Mouse (Mus musculus) Patski (cell line): Measurements from ENCODE around the gene Fam196b. TPM values are rescaled to one million over a fixed set of nuclear protein-coding genes. Genes with fewer than 3 reads are reported as not detected.

Source experiments
- ATAC-seq: fragments of 100-300 bp; one replicate; pipeline ENCODE4 v1.8.0; 2021
- CTCF ChIA-PET: fragments of 350-600 bp; sonication (Branson Sonifier 250); formaldehyde crosslinking; loops from one replicate; lab custom pipeline; 2022; ENCODE audit warnings: inconsistent platforms; lab: Charles Lee
- POLR2A ChIA-PET: fragments of 350-600 bp; sonication (Branson Sonifier 250); formaldehyde crosslinking; loops from one replicate; lab custom pipeline; 2022; ENCODE audit warnings: antibody characterized with exemption, inconsistent platforms; lab: Charles Lee
- DNase-seq: peaks from one replicate; pipeline ENCODE4 v3.0.0-alpha.2; 2011; ENCODE audit warnings: low read depth, low spot score
- H3K27me3 ChIP-seq: fragments of 371-371 bp; one replicate; pipeline ENCODE4 v1.5.1; 2021
- CTCF ChIP-seq: fragments of 100-300 bp; IDR thresholded peaks from one replicate; pipeline ENCODE4 v1.5.1; 2021
- in situ Hi-C: fragments of 300-500 bp; cut with MboI; formaldehyde crosslinking; loops from 3 replicates; pipeline ENCODE4 v1.11.1; 2018; ENCODE audit warnings: low pct_unique_long_range_greater_than_20kb, mixed read lengths
- polyA plus RNA-seq: library from polyadenylated mRNA; unstranded; gene quantifications from one replicate; pipeline ENCODE4 v1.2.3, GENCODE M21; 2021

Gene Fam196b
- polyA plus RNA-seq, 1 experiment from 2014 or later = not detected

- no peak for DNase-seq
- no peak for ATAC-seq
- CTCF ChIA-PET = no interaction called here
- in situ Hi-C loops = no loop called here
- POLR2A ChIA-PET = no interaction called here
- no peak for TF ChIP-seq CTCF
- H3K27me3 ChIP-seq = no peaks in the 10 kb centered on the region
These were observed 15.1 kb upstream of the Fam196b start for GRCm38 (mm10) chr11:34299550-34299949.

GRCm38 (mm10) chr11:34300064-34300463 is 14.6 kb upstream of the Fam196b start:
- no peak for ATAC-seq
- DNase-seq = no peak
- POLR2A ChIA-PET = no interaction called here
- no peak for TF ChIP-seq CTCF
- in situ Hi-C loops = no loop called here
- no peaks in the 10 kb centered on the region for H3K27me3 ChIP-seq
- CTCF ChIA-PET = no interaction called here

GRCm38 (mm10) chr11:34306231-34306630 is 8.4 kb upstream of the Fam196b start:
- no peak for ATAC-seq
- CTCF ChIA-PET = interaction anchor here (1.3 to 1.4 kb wide), 2 partner anchors 9 to 14 kb away, joined by 3 to 7 read pairs; partner anchors contain the start of gene Fam196b

GRCm38 (mm10) chr11:34308731-34309130 is 5.9 kb upstream of the Fam196b start:
- no peak for ATAC-seq
- in situ Hi-C loops = no loop called here
- POLR2A ChIA-PET = no interaction called here

More at GRCm38 (mm10) chr11:34306231-34306630, 8.4 kb upstream of the Fam196b start:
- no peak for DNase-seq
- POLR2A ChIA-PET = no interaction called here
- H3K27me3 ChIP-seq = peaks cover 6% of the 10 kb centered on the region
- TF ChIP-seq CTCF = no peak
- in situ Hi-C loops = no loop called here

GRCm38 (mm10) chr11:34309360-34309759 is 5.3 kb upstream of the Fam196b start:
- POLR2A ChIA-PET = no interaction called here
- no peak for TF ChIP-seq CTCF
- H3K27me3 ChIP-seq = peaks cover 12% of the 10 kb centered on the region
- ATAC-seq (no peak), DNase-seq (no peak)
- CTCF ChIA-PET = no interaction called here
- in situ Hi-C loops = no loop called here

More at GRCm38 (mm10) chr11:34308731-34309130, 5.9 kb upstream of the Fam196b start:
- DNase-seq = no peak
- peaks cover 12% of the 10 kb centered on the region for H3K27me3 ChIP-seq
- no peak for TF ChIP-seq CTCF
- CTCF ChIA-PET = no interaction called here

GRCm38 (mm10) chr11:34311717-34312116 is 2.9 kb upstream of the Fam196b start:
- DNase-seq (no peak), ATAC-seq (no peak)
- ChIA-PET POLR2A (no interaction called here), CTCF (no interaction called here)
- H3K27me3 ChIP-seq = peaks cover 18% of the 10 kb centered on the region
- no peak for TF ChIP-seq CTCF
- in situ Hi-C loops = no loop called here

- H3K27me3 ChIP-seq = peaks cover 18% of the 10 kb centered on the region
- DNase-seq (no peak), ATAC-seq (no peak)
- ChIA-PET CTCF (no interaction called here), POLR2A (no interaction called here)
- in situ Hi-C loops = no loop called here
- TF ChIP-seq CTCF = no peak
These were observed 2.4 kb upstream of the Fam196b start for GRCm38 (mm10) chr11:34312208-34312607.

GRCm38 (mm10) chr11:34315383-34315782 is 761 bp downstream of the Fam196b start:
- no peak for DNase-seq
- no peak for TF ChIP-seq CTCF
- ATAC-seq = no peak

GRCm38 (mm10) chr11:34316176-34316575 is 1.6 kb downstream of the Fam196b start:
- ATAC-seq (no peak), DNase-seq (no peak)
- H3K27me3 ChIP-seq = peaks cover 14% of the 10 kb centered on the region
- CTCF ChIA-PET = interaction anchor here (0.7 kb wide), 1 partner anchor 8 kb away, joined by 3 read pairs; no protein-coding TSS in a partner anchor
- POLR2A ChIA-PET = no interaction called here
- no peak for TF ChIP-seq CTCF
- in situ Hi-C loops = no loop called here

More at GRCm38 (mm10) chr11:34315383-34315782, 761 bp downstream of the Fam196b start:
- POLR2A ChIA-PET = interaction anchor here (0.7 kb wide), 1 partner anchor 9 kb away, joined by 6 read pairs; no protein-coding TSS in a partner anchor
- in situ Hi-C loops = no loop called here
- H3K27me3 ChIP-seq = peaks cover 15% of the 10 kb centered on the region
- CTCF ChIA-PET = interaction anchor here (0.6 to 1.4 kb wide), 3 partner anchors 9 to 598 kb away, joined by 3 to 7 read pairs (median 5); no protein-coding TSS in a partner anchor

GRCm38 (mm10) chr11:34317001-34317400 is 2.4 kb downstream of the Fam196b start:
- ATAC-seq = no peak
- DNase-seq = no peak
- ChIA-PET CTCF (no interaction called here), POLR2A (no interaction called here)
- H3K27me3 ChIP-seq = peaks cover 10% of the 10 kb centered on the region
- in situ Hi-C loops = no loop called here
- TF ChIP-seq CTCF = no peak

- in situ Hi-C loops = no loop called here
- CTCF ChIA-PET = interaction anchor here (0.8 kb wide), 1 partner anchor 1374 kb away, joined by 3 read pairs; no protein-coding TSS in a partner anchor
- POLR2A ChIA-PET = no interaction called here
These were observed 4.7 kb downstream of the Fam196b start for GRCm38 (mm10) chr11:34319282-34319681.

More at GRCm38 (mm10) chr11:34319282-34319681, 4.7 kb downstream of the Fam196b start:
- H3K27me3 ChIP-seq = peaks cover 8% of the 10 kb centered on the region
- DNase-seq (no peak), ATAC-seq (no peak)
- no peak for TF ChIP-seq CTCF
